Mouse (Mus musculus) left cerebral cortex, adult 2 months (tissue): ENCODE measurements at regions not wholly inside any gene's neighbourhood (a gene's known extent, or its start where the extent isn't known, plus 50 kb on each side); places are given as distances from the start of the nearest gene placed in this dataset.

ENCODE experiments used
- DNase-seq, 2 experiments: peaks; one replicate each; pipeline ENCODE4 v3.0.0; 2021 to 2022; ENCODE audit warnings: low spot score in 2 of 2, mixed read lengths in 1 of 2; ENCODE audit errors: extremely low spot score in 1 of 2
- H3K27ac ChIP-seq: fragments of 200-600 bp; 2 replicates; pipeline ENCODE4 v1.8.1; 2022
- H3K4me3 ChIP-seq: fragments of 200-600 bp; 2 replicates; pipeline ENCODE4 v1.8.1; 2022
- CTCF ChIP-seq: fragments of 200-600 bp; IDR thresholded peaks from 2 replicates; pipeline ENCODE4 v1.8.1; 2022; ENCODE audit warnings: antibody characterized with exemption, mild to moderate bottlenecking, moderate library complexity
- intact Hi-C: fragments of 180-260 bp; cut with DNase I; formaldehyde crosslinking; loops from one replicate; pipeline ENCODE4 v1.15.1; 2025

DNA sequence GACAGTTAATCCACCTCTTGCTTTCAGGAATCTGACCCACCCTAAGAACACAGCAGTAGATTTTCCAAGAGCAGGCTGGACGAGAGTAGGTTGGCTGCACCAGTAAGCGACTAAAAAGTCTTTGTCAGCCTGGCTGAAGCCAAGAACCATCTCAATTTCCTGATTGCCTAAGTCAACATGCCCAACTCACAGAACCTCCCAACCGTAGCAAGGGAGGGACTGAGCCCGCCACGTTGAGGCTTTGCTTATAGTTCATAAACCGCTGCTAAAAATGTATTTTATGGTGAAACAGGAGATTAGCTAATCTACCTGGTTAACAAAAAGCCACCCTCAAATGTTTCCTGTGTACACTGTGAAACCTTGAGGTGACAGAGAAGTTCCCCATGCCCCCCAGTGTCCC, 115.4 kb upstream of the Tbl1xr1 start:
- DNase-seq, result no peak
- TF ChIP-seq CTCF, result no peak
- intact Hi-C loops, result no loop called here
- Histone ChIP-seq H3K4me3 (no peak overlapping the region), H3K27ac (no peak overlapping the region)

- no peak for DNase-seq
- intact Hi-C loops, result no loop called here
- no peak for TF ChIP-seq CTCF
- Histone ChIP-seq H3K27ac (no peak overlapping the region), H3K4me3 (no peak overlapping the region)
These were observed 114.7 kb upstream of the Tbl1xr1 start for GRCm38 (mm10) chr3:21961746-21962145.

DNA sequence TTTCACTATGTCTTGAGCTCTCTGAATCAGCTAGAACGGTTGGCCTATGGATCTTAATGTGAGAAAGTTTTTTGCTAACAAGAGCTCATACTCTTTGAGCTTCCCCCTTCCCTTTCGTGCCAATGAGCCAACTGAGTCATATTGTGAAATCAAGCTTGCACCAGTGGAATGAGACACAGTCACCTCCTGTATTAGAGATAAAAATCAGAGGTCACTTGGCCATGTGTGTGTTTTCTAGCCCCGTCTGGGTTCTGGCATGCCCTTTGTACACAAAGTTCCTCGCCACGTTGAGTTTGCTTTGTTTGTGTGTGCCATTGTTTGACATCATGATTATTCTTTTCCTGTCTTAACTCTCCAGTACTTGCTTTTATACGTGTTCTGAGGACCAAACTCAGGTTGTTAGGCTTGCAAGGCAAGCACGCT, 114.1 kb upstream of the Tbl1xr1 start:
- intact Hi-C loops, result no loop called here
- no peak for DNase-seq
- no peak overlapping the region for H3K27ac ChIP-seq
- no peak for TF ChIP-seq CTCF
- H3K4me3 ChIP-seq, result no peak overlapping the region

- Histone ChIP-seq H3K27ac (no peak overlapping the region), H3K4me3 (no peak overlapping the region)
- TF ChIP-seq CTCF, result no peak
- no peak for DNase-seq
- intact Hi-C loops, result no loop called here
These were observed 113.3 kb upstream of the Tbl1xr1 start for GRCm38 (mm10) chr3:21962921-21963732.

DNA sequence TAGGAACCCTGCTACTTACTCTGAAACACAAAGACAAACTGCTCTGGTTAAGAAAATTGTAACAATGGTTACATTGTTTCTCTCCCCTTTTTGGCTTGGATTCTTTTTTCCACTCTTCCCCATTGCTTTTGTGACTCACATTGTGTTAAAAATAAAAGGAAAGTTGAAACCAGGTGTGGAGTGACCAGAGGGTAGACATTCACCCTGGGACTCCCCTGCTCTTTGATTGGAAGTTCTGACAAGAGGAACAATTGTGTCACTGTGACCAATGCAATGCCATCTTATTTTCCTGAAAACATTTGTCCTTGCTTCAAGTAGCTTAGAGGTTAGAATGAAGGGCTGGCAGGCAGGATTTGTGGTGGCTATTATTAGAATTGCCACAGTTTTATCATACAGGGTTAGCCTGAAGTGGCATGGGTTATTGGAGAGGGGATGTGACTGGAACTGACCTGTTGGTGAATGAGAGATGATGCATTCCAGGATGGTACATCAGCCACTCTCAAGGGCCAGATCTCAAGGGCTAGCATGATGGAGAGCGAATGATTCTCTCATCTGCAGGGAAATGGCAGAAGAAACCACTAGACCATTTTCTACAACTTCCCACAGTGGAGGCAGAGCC, 112.6 kb upstream of the Tbl1xr1 start:
- no peak for DNase-seq
- Histone ChIP-seq H3K4me3 (no peak overlapping the region), H3K27ac (no peak overlapping the region)
- TF ChIP-seq CTCF, result no peak
- intact Hi-C loops, result no loop called here

DNA sequence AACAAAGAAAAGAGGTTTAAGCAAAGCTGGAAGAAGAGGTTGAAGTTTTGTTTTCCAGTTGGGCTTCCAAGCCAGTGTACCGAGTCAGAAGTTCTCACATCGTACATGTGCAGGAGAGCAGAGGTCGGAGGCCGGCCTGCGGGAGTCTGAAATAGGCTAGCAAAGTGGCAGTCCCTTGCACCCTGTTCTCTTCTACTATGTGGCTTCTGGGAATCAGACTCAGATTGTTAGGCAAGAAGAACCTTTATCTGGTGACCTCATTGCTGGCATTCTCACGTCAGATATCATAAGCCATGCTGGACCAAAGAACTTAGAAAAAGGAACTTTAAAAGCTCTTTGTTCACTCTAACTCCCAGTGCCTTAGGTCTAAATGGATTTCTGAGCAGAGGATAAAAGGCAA, 112.0 kb upstream of the Tbl1xr1 start:
- no peak for DNase-seq
- no peak for TF ChIP-seq CTCF
- intact Hi-C loops, result no loop called here
- no peak overlapping the region for H3K27ac ChIP-seq
- no peak overlapping the region for H3K4me3 ChIP-seq

DNA sequence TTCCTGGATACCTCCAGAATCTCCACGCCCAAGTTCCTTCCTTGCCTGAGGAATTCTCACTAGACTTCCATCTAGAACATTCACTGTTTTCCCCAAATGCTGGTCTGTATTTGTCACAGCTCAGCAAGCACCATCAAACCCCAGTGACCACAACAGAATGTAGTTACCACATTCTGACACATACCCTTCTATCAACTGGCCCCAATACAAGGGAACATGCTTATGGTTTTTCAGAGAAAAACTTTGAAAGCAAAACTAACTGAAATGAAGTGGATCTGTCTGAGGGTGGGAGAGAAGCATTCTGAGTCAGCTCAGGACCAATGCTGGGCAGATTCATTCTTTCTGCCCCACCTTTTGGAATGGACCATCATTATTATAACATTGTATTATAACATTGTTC, 110.9 kb upstream of the Tbl1xr1 start:
- no peak for TF ChIP-seq CTCF
- H3K27ac ChIP-seq, result no peak overlapping the region
- H3K4me3 ChIP-seq, result no peak overlapping the region
- intact Hi-C loops, result no loop called here
- no peak for DNase-seq

DNA sequence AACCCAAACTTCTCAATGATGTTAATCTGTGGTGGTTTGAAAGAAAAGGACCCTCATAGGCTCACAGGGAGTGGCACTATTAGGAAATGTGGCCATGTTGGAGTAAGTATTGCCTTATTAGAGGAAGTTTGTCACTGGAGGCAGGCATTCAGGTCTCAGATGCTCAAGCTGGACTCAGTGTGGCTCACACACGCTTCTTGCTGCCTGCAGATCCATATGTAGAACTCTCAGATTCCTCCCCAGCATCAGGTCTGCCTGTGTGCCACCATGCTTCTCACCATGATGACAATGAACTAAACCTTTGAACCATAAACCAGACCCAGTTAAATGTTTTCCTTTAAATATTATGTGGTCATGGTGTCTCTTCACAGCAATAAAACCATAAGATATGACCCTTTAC, 104.7 kb upstream of the Tbl1xr1 start:
- no peak for TF ChIP-seq CTCF
- no peak for DNase-seq
- intact Hi-C loops, result no loop called here
- no peak overlapping the region for H3K4me3 ChIP-seq
- H3K27ac ChIP-seq, result no peak overlapping the region

GRCm38 (mm10) chr3:21973153-21973552, 103.3 kb upstream of the Tbl1xr1 start:
- DNase-seq, result no peak

DNA sequence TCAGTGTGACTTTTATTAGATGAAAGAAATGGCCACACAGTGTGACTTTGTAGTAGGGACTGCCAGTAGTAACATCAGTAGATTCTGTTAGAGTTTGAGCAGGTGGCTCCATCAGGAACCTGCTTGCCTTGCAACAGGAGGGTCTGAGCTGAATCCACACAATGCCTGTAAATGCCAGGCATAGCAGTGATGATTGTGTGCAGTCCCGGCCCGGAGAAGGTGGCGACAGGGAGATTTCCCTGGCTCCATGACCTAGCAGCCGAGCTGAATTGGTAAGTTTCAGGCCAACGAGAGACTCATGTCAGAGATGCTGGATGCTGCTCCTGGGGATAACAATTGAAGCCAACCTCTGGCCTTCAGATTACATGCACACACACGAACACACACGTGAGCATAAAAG, 102.8 kb upstream of the Tbl1xr1 start:
- intact Hi-C loops, result no loop called here
- Histone ChIP-seq H3K27ac (no peak overlapping the region), H3K4me3 (no peak overlapping the region)
- DNase-seq, result no peak
- TF ChIP-seq CTCF, result no peak

More at GRCm38 (mm10) chr3:21973153-21973552, 103.3 kb upstream of the Tbl1xr1 start:
- H3K4me3 ChIP-seq, result no peak overlapping the region
- H3K27ac ChIP-seq, result no peak overlapping the region
- intact Hi-C loops, result no loop called here
- no peak for TF ChIP-seq CTCF

- Histone ChIP-seq H3K27ac (no peak overlapping the region), H3K4me3 (no peak overlapping the region)
- no peak for TF ChIP-seq CTCF
- DNase-seq, result no peak
- intact Hi-C loops, result no loop called here
These were observed 101.7 kb upstream of the Tbl1xr1 start for GRCm38 (mm10) chr3:21974766-21975165.

DNA sequence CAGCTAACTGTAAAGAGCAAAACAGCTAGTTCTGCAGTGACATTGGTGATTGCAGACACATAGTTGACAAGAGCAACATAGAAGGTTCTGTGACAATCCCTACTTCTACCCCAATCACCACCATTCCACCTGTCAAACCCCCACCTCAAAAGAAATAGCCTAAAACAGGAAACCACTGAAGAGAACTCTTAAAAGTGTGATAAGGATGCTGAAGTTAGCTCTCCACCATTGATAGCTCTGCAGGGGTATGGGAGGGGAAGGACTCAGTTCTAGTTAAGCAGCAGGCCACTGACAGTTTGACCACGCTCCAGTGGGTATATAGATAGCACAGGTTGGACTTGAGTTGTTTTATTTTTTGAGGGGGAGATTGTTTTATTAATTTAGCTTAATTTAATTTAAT, 98.7 kb upstream of the Tbl1xr1 start:
- DNase-seq, result no peak
- Histone ChIP-seq H3K4me3 (no peak overlapping the region), H3K27ac (no peak overlapping the region)
- intact Hi-C loops, result no loop called here
- TF ChIP-seq CTCF, result no peak

GRCm38 (mm10) chr3:21982991-21983390, 93.5 kb upstream of the Tbl1xr1 start:
- intact Hi-C loops, result loop anchor here (5.0 kb wide), 1 partner anchor 416 kb away; no protein-coding TSS in a partner anchor
- no peak overlapping the region for H3K4me3 ChIP-seq
- TF ChIP-seq CTCF, result no peak
- DNase-seq, result no peak
- no peak overlapping the region for H3K27ac ChIP-seq
